Mouse (Mus musculus) ES-Bruce4 (cell line): ENCODE data around the gene Tia1.

Source experiments
- CTCF ChIP-seq: IDR thresholded peaks from one replicate; pipeline ENCODE4 v1.8.1; 2011; ENCODE audit warnings: low read depth, low read length
- EP300 ChIP-seq: IDR thresholded peaks from 2 replicates; pipeline ENCODE4 v1.6.1; 2011; ENCODE audit warnings: low read depth, low read length; ENCODE audit not compliant: insufficient read depth
- POLR2A ChIP-seq: IDR thresholded peaks from one replicate; pipeline ENCODE4 v1.8.1; 2011; ENCODE audit warnings: low read length; ENCODE audit not compliant: insufficient read depth

- TF ChIP-seq CTCF (no peak), POLR2A (no peak), EP300 (no peak)
Measured at GRCm38 (mm10) chr6:86456727-86457126, 52.7 kb downstream of the Tia1 start.
